Mouse (Mus musculus) c-Kit-positive CD71-negative TER-119-negative erythroid progenitor cells, embryonic 14.5 days (primary cell): Measurements from ENCODE around the gene Iars2.

ENCODE experiments used
- DNase-seq: peaks from one replicate; pipeline ENCODE4 v3.0.0-alpha.2; 2013; ENCODE audit warnings: low read depth

Gene Iars2

DNA sequence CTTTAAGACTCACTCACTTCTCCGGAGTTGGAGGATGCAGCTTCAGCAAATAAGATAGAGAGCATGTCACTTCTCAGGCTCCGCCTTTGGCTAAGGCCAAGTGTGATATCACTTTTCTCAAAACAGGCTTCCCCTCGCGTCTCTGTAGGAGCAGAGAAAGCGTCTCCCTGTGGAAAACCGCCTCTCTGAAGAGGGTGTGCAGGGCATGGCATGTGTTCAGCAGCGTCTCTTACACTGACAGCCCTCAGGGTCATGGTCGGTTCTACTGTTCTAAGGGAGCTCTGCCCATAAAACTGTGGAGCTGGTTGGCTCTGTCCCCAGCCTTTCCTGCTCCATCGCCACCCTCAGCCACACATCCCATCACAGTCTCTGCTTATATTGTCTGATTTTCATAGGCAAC is 49.9 kb downstream of the Iars2 start:
- DNase-seq = no peak

DNA sequence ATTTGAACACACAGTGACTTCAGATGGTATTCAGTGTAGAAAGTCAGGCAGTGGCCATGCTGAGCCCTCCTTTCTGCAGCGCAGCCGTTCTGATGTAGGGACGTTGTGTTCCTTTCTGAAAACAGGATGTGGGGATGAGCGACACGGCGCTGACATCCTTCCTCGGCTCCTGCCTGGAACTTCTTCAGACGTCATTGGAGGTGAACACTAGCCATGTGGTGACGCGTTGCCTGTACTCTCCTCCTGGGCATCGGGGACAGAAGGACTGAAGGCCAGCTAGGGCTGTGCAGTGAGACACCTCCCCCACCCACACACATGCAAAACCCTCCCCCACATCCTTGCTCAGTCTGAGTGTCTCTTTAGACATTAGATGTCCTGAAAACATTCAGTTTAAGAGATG is 52.2 kb downstream of the Iars2 start:
- DNase-seq = no peak

DNA sequence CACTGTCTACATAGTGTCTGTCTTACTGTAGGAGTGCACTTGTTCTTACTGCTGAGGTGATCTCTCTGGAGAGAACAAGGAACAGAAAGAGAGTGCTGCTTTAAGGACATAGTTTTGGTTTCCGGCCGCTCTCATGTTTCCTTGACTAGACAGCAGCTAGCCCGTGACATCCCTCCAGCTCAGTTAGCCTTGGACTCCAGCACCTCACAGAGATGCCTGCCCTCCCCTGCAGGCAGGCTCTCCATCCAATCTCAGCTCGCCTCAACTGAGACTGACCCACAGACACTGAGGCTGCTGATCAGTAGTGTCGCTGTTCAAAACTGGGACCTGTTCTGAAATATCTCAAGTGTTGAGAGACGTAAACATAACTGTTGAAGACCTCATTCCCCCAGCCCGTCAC is 53.2 kb downstream of the Iars2 start:
- no peak for DNase-seq

DNA sequence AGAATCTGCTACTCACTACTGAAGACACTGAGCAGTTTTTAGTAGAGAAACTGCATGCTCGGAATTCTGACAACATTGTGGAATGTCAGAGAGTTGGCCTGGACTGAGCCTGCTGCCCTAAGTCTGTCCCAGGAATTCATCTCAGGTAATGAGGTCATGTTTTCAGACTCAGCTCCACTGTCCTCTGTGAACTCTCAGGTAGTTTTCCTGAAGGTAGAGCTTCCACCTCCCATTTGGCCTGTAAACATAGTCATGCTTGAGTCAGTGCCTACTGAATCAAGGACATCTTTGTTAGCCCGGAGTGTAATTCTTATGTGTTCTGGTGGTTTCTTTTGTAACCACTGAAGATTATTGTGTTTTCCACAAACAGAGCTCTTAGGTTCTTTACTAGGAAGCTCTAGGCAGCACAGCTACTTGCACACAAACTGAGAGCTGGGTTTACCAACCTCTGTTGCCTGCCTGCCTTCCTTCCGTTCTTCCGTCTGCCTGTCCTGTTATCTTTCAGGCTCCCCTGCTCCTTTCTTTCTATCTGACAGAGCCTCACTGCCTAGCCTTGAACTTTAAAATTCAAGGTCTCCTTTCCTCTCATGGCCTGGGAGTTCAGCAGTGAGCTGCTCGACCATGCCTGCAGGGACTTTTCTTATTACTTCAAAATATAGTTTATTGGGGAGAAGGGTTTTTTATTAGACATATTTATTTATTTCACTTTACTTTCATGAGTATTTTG is 54.2 kb downstream of the Iars2 start:
- no peak for DNase-seq

DNA sequence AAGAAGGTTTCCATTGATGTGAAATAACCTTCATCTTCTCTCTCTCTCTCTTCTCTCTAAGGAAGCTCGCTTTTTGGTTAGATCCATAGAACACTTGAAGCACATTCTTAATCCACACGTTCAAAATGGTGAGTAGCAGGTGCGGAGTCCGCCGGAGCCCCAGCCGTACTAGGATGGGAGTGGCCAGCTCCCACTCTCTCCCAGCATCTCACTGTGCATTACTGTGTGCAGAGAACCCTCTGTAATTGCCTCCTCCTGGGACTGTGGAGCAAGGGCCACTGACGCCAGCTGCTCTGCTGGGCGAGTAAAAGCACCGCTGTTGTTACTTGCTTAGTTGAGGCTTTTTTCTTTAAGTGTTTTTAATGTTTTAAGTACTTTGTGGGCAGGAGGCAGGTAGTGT is 57.8 kb downstream of the Iars2 start:
- DNase-seq = no peak

DNA sequence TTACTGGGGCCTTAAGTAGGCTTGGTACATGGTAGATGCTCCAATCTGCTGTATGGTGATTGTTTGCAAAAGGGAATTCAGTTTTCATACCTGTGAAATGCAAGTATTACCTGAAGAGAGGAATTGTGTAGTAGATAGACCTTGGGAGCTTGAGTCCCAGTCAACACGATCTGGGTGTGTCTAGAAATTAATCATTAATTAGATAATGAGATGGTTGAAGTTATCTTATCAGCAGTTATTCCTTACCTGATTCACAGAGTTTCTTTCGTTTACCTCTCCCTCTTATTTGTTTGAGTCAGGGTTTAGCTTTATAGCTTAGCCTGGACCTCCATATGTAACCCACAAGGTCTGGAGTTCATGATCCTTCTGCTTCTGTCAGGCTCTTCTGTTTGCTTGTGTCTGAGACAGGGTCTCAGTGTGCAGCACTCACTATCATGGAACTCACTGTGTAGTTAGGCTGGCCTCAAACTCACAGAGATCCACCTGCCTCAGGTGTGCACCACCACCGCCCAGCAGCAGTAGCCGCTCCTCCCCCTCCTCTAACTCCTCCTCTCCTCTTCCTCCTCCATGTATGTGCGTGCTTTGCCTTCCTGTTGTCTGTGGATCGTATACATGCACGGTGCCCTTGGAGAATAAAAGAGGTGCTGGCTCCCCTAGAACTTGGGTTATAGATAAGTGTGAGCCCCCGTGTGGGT is 58.6 kb downstream of the Iars2 start:
- no peak for DNase-seq

DNA sequence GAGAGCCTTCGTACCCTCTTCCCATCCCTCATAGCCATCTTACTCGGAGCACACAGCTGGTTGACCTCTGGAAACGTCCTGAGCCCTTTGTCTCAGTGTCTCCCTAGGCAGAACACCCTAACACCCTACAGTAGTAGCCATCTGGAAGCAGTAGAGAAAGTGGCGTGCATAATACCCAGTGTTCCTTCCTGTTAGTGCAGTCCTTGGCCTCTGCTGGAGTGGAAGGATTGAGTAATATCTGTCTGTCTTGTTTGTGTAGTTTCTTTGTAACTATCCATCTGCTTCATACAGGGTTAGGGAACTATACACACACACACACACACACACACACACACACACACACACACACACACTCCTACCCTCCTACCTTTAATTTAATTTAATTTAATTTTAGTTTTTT is 60.5 kb downstream of the Iars2 start:
- no peak for DNase-seq

DNA sequence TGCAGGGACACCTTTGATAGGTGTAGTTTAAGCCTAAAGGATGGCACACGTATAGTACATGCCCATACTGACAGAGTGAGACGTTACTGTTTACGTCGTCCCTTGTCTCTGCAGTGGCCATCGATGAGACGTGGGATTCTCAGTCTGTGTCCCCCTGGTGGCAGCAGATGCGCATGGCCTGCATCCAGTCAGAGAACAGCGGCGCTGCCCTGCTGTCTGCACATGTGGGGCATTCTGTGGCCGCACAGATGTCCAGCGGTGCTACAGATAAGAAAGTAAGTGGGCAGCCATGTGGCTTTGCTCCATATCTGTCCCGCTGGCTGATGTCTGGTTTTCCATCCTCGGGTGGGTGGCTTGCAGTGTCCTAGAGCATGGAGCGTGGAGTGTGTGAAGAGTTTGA is 66.6 kb downstream of the Iars2 start:
- DNase-seq = no peak

DNA sequence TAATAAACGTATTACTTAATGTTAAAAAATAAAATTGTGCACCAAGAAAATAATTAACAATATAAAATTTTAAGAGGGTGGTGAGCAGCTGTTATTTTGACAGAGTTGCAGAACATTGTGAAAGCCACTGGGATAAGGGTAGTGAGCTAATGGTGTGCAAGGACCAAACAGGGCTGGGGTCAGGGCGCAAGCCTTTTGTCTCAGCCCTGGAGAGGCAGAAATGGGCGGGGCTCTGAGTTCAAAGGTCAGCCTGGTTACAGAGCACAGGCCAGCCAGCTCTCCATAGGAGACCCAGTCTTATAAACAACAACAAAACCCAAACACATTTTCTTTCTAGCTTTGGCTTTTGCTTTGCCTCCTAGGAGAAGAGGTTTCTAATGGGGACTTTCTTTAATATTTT is 72.4 kb downstream of the Iars2 start:
- no peak for DNase-seq

DNA sequence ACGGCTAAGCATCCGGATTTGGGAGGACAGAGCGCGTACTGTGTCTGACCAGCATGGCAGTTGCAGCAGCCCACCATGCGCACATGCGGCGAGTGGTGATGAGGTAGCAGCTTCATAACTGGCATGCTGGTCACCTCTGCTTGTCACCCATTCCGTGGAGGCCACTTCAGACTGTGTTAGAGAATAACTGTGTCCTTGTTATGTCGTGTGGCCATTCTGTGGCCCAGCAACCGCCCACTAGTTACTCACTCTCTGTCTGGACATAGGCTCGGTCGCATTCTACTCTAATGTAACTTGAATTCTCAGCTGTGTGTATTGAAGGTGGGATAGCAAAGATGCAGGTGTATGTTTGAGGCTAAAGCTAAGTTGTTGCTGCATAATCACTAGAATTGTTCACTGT is 73.9 kb downstream of the Iars2 start:
- DNase-seq = no peak

DNA sequence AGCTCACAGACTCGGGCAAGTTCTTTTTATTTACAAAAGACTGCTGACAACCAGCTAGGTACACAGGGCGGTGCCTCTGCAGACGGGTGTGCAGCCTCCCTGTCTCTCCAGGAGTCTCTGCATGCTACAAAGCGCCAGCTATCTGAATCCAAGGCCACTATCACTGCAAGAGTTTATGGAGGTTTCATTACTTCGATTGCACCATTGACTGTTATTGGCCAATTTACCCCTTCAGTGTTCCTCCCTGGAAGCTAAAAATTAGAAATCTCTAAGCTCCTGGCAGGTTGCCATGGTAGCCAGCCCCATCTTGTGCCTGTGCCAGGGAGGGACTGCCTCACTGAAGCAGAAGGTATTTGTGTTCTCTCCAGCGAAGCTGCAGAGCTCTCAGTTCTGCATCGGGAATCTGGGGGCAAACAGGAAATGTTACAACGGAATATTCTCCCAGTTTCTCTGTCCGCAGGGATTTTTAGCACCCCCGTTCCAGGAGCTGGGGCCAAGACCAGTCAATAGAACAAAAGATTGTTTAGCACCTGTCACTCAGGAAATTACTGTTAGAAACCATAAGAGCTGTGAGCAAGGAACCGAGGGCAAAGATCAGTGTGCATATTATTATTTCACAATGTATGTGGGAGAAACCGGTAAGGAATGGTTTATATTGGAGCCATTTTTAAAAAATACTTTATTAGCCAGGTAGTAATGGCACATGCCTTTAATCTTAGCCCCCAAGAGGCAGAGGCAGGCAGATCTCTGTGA is 75.9 kb downstream of the Iars2 start:
- no peak for DNase-seq

DNA sequence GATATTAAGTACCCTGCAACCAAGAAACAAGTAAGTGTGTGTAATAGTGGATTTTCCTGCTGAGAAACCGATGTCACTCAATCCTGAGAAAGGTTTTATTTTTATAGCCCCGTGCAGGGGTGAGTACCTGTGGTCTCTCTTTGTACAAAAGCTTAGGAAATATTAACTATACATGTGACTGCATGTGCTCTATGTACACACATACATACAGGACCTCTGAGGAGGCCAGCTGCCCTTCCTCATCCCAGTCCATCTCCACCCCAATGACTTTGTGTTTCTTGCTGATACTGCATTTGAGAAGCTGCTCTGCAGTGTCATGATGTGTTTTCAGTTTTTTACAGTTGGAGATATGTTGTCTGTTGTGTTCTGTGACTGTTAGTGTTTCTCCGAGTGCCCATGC is 76.8 kb downstream of the Iars2 start:
- DNase-seq = no peak

DNA sequence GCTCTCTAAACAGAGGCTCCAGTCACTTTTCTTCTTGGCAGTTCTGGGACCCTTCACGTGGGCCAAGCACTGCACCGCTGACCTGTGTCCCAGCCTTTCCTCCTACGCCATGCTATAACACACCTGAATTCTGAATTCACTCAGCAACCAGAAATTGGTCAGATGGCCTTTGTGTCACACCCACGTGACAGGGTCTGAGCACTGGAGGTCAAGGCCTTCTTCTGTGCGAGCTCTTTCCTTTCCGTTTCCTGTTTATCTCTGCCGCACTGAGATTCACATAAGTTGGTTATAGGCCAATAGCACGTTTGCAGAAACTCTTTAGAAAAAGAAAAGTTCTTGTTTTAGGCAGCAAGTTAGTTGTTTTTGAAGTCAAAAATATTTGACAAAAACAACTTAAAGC is 80.5 kb downstream of the Iars2 start:
- no peak for DNase-seq

DNA sequence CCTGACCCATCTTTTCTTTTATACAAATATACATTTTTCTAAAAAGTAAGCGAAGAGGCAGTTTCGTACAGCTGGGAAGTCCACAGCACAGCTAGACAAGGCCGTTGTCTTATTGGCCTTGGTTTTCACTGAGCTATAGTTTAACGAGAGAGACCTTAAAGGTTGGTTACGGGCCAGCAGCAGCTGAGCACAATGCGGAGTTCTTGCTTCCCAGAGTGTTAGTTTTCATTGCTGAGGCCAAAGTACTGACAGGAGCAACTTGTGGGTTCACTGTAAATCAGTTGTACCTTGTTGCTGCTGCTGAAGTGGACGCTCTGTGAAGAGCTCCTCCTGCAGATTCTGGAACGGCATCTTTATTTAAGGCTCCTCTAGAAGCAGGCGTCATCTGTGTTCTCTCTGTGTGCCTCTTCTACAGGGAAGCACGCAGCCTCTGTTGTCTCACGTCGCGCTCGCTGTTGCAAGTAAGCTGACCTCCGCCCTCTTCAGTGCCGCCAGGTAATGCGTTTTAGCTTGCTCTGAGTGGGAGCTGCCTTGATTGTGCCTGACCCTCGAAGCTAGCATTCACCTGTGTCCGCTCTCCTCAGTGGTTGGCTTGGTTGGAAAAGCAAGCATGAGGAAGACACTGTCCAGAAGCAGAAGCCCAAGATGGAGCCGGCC is 81.6 kb downstream of the Iars2 start:
- DNase-seq = no peak

DNA sequence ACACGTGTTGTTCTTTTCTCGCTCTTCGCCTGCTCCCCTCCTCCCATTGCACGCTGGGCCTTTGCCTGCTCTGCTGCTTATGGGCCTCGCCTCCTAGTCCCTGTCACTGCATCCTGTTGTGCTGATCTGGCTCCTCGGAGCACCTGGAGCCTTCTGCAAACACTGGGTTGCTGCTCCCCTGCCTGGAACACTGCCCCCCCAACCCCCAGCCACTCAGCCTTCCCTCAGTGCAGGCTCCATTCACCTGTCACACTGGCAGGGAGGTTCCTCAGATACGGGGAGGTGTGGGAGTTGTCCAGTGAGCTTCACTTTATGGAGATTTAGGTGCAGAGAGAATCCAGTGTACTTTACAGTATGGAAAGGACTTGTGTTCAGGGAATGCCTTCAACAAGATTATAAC is 83.7 kb downstream of the Iars2 start:
- DNase-seq = no peak

DNA sequence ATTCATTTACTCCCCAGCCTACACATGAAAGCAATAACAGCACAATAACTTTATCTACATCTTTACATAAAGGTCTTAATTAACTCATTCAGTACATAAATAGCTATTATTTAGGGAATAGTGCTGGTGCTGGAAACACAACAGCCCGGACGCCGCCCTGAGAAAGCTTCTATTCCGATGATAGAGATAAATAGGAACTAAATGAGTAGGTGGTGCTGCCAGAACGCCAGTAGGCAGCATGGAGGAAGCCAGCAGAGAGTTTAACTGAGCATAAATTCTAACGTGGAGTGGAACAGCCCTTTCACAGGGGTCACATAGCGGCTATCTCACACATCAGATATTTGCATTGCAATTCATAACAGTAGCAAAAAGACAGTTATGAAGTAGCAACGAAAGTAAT is 86.2 kb downstream of the Iars2 start:
- DNase-seq = no peak

DNA sequence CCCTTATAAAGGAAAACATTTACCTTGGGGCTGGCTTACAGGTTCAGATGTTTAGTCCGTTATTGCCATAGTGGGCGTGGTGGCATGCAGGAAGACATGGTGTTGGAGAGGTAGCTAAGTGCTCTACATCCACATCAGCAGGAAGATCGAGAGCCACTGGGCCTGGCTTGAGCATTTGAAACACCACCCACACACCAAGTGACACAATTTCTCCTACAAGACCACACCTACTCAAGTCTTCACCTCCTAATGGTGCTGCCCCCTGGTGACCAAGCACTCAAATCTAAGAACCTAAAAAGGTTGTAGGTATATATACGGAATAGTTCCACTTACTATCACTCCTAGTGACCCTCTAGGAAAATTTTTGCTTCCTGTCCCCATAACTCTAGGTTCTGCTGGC is 92.7 kb downstream of the Iars2 start:
- no peak for DNase-seq

DNA sequence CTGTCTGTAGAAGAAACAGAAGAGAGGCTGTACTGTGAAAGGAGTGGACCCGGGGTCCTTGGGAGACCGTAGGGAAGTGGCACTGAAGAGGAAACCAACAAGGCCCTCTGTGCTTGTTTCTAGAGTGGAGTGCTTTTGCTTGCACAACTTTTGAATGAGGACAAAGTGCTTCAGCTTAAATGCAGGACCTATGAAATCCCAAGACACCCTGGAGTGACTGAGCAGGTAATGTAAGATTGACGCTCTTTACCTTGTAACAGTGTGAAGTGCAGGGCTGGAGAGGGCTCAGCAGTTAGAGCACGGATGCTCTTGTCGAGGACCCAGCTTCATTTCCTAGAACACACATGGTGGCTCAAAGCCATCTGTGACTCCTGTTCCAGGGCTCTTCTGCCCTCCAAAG is 93.4 kb downstream of the Iars2 start:
- no peak for DNase-seq
